Mouse (Mus musculus): ENCODE results near the gene Tgfbr2. TPM values are rescaled to one million over a fixed set of nuclear protein-coding genes. Genes with fewer than 3 reads are reported as not detected.

The Tgfbr2 gene
- polyA plus RNA-seq, 1 experiment from 2014 or later: 8.4 TPM

DNA sequence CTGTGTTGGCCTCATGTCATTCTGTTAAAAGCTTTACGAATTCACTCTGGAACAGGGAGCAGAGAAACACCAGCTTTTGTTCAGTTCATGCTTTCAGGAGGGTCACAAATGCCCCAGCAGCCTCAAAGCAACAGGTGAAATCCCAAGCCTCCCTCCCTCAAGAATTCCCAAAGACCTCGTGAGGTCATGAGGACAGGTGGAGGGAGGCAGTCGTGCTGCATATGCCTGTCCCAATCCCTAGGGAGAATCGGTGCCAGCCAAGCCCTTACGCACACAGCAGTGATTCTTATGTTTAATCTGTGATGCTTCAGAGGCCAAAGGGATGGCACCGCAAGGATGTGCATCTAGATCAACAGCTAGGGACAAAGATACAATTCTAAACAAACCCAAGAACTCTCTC, 39.0 kb downstream of the Tgfbr2 start:
- no peak overlapping the region for H3K27ac ChIP-seq (ENCODE audit: low read depth, low read length)
- ATAC-seq: no peak
- no peak overlapping the region for H3K9ac ChIP-seq (ENCODE audit: low read depth, low read length)
- no peaks in the 10 kb centered on the region for H3K36me3 ChIP-seq (ENCODE audit: control insufficient read depth, insufficient read depth, low read length)
- peaks cover 3% of the 10 kb centered on the region for H3K4me1 ChIP-seq (ENCODE audit: control insufficient read depth, insufficient read depth, low read depth, low read length)
- 69% methylated on average over 6 of the region's 6 CpGs for WGBS
- H3K4me2 ChIP-seq (ENCODE audit: low read length): no peak overlapping the region
- no peak overlapping the region for H3K4me3 ChIP-seq (ENCODE audit: low read length)
- H3K9me3 ChIP-seq (ENCODE audit: control insufficient read depth, low read length): no peaks in the 10 kb centered on the region
- H3K27me3 ChIP-seq (replicated peaks; ENCODE audit: control insufficient read depth, insufficient read depth, low read length): no peaks in the 10 kb centered on the region

DNA sequence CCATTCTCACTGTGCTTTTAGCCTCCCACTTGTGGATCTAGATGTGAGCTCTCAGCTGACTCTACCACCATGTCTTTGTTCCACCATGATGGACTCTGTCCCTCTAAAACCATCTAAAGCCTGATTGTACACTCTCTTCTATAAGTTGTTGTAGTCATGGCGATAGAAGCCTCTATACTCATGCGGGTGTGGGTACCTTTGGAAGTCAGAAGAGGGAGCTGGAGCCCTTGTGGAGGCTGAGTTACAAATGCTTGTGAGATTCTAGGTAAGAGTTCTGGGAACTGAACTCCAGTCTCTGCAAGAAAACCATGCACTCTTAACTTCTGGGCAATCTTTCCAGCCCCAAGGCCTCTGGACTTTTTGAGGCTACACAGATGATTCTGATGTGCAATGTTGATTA, 40.7 kb downstream of the Tgfbr2 start:
- no peak overlapping the region for H3K4me3 ChIP-seq (ENCODE audit: low read length)
- no peak overlapping the region for H3K27ac ChIP-seq (ENCODE audit: low read depth, low read length)
- H3K36me3 ChIP-seq (ENCODE audit: control insufficient read depth, insufficient read depth, low read length): no peaks in the 10 kb centered on the region
- H3K9ac ChIP-seq (ENCODE audit: low read depth, low read length): no peak overlapping the region
- H3K4me2 ChIP-seq (ENCODE audit: low read length): no peak overlapping the region
- peaks cover 3% of the 10 kb centered on the region for H3K4me1 ChIP-seq (ENCODE audit: control insufficient read depth, insufficient read depth, low read depth, low read length)
- H3K9me3 ChIP-seq (ENCODE audit: control insufficient read depth, low read length): no peaks in the 10 kb centered on the region
- WGBS: 88% methylated on average over 2 of the region's 2 CpGs
- no peak for ATAC-seq
- no peaks in the 10 kb centered on the region for H3K27me3 ChIP-seq (replicated peaks; ENCODE audit: control insufficient read depth, insufficient read depth, low read length)

DNA sequence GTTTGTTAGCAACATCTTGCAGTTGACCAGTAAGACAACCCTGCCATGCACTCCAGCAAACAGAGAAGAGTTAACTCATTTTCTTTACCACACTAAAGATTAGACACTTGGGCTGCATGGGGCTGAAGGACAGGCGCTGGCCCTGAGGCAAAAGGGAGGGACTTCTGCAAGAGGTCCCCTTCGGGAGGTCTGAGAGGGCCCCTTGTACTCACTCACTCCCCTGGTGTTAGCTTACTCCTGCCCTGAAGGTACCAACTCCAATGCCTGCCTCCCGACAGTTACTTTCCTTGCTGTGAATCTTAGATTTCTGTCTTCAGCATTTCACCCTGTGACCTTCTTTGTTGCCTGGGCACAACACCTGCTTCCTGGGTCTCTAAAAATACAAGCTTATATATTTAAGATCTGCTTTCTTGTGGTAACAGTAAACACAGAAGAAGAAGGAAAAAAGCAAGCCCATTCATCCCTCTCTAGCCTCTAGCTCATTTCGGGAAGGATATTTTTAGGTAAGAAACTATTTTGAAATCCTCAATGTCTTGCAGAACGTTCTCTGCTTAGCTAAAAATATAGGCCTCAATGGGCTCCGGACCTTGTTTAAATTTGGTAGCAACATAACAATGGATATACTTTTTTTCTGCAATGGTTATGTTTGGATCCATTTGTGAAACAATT, 41.7 kb downstream of the Tgfbr2 start:
- Histone ChIP-seq H3K27me3 (replicated peaks; ENCODE audit: control insufficient read depth, insufficient read depth, low read length) (no peaks in the 10 kb centered on the region), H3K4me3 (ENCODE audit: low read length) (no peak overlapping the region), H3K36me3 (ENCODE audit: control insufficient read depth, insufficient read depth, low read length) (no peaks in the 10 kb centered on the region), H3K27ac (ENCODE audit: low read depth, low read length) (no peak overlapping the region; the same call in 1 of the 2 replicates), H3K9me3 (ENCODE audit: control insufficient read depth, low read length) (no peaks in the 10 kb centered on the region), H3K4me2 (ENCODE audit: low read length) (no peak overlapping the region), H3K9ac (ENCODE audit: low read depth, low read length) (no peak overlapping the region), H3K4me1 (ENCODE audit: control insufficient read depth, insufficient read depth, low read depth, low read length) (no peaks in the 10 kb centered on the region; the same call in 1 of the 2 replicates)
- no peak for ATAC-seq
- WGBS: 75% methylated on average over 6 of the region's 6 CpGs

DNA sequence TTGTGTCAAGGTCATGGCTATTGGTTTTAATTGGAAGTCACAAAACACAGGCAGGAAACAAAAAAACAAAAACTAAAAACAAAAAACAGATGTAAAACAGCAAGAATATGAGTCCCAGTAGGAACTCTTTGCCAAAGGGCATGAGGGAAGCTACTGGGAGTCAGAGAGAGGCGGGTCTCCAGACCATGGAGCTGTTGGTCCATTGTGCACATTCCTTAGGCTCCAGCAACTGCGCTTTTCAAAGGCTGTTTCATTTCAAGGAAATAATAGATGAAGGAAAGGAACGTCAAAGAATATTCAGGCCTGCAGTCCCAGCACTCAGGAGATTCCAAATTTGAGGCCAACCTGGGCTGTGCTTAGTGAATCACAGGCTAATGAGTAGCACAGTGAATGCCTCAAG, 46.3 kb downstream of the Tgfbr2 start:
- H3K4me3 ChIP-seq (ENCODE audit: low read length): no peak overlapping the region
- H3K27me3 ChIP-seq (replicated peaks; ENCODE audit: control insufficient read depth, insufficient read depth, low read length): no peaks in the 10 kb centered on the region
- no peak overlapping the region for H3K4me2 ChIP-seq (ENCODE audit: low read length)
- H3K4me1 ChIP-seq (ENCODE audit: control insufficient read depth, insufficient read depth, low read depth, low read length): no peaks in the 10 kb centered on the region
- no peak overlapping the region for H3K27ac ChIP-seq (ENCODE audit: low read depth, low read length)
- H3K9me3 ChIP-seq (ENCODE audit: control insufficient read depth, low read length): no peaks in the 10 kb centered on the region
- ATAC-seq: no peak
- H3K9ac ChIP-seq (ENCODE audit: low read depth, low read length): no peak overlapping the region
- no peaks in the 10 kb centered on the region for H3K36me3 ChIP-seq (ENCODE audit: control insufficient read depth, insufficient read depth, low read length)
- 41% methylated on average over 3 of the region's 3 CpGs for WGBS

DNA sequence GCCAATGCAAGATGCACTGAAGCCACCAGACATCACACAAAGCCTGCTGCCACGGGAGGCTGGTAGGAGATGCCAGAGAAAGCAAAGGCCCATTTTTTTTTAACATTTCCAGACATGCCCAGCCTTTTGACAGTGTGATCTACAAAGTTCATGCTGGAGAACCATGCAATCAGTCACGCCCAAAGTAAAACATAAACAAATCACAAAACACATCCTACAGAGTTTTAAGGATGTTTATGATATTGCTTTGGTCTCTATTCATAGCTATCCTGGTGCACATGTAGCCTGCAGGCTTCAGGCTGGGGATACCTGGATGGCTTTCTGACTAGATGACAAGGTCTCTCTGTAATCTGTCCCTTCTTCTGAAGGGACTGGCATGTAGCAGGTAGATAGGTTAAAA, 46.8 kb downstream of the Tgfbr2 start:
- H3K27ac ChIP-seq (ENCODE audit: low read depth, low read length): no peak overlapping the region
- H3K9me3 ChIP-seq (ENCODE audit: control insufficient read depth, low read length): no peaks in the 10 kb centered on the region
- no peak overlapping the region for H3K4me3 ChIP-seq (ENCODE audit: low read length)
- WGBS: 78% methylated on average over 2 of the region's 2 CpGs
- H3K27me3 ChIP-seq (replicated peaks; ENCODE audit: control insufficient read depth, insufficient read depth, low read length): no peaks in the 10 kb centered on the region
- no peak overlapping the region for H3K4me2 ChIP-seq (ENCODE audit: low read length)
- ATAC-seq: no peak
- no peaks in the 10 kb centered on the region for H3K36me3 ChIP-seq (ENCODE audit: control insufficient read depth, insufficient read depth, low read length)
- H3K9ac ChIP-seq (ENCODE audit: low read depth, low read length): no peak overlapping the region
- H3K4me1 ChIP-seq (ENCODE audit: control insufficient read depth, insufficient read depth, low read depth, low read length): no peaks in the 10 kb centered on the region

DNA sequence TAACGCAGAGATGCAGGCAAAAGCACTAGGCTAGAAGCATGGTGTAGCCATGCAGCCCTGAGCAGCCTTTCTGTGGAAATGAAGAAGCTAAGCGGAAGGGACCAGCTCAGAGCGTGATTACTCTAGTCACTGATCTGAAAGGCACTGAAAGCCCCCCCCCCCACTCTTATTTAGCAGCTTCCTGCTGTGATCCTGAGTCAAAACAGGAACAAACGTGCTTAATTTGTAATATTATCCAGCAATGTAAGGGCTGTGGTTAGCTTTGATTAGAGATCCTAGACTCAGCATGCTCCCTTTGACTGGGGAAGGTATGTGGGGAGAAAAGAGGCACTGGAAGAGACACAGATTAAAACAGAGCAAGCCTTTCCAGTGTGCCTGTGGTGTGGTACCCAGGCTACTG, 48.7 kb downstream of the Tgfbr2 start:
- H3K27ac ChIP-seq (ENCODE audit: low read depth, low read length): peak overlapping the region; percentile 21; the same call in 1 of the 2 replicates
- H3K4me3 ChIP-seq (ENCODE audit: low read length): no peak overlapping the region
- no peak overlapping the region for H3K4me2 ChIP-seq (ENCODE audit: low read length)
- no peaks in the 10 kb centered on the region for H3K36me3 ChIP-seq (ENCODE audit: control insufficient read depth, insufficient read depth, low read length)
- H3K27me3 ChIP-seq (replicated peaks; ENCODE audit: control insufficient read depth, insufficient read depth, low read length): no peaks in the 10 kb centered on the region
- H3K9me3 ChIP-seq (ENCODE audit: control insufficient read depth, low read length): no peaks in the 10 kb centered on the region
- WGBS: 59% methylated on average over 4 of the region's 4 CpGs
- H3K9ac ChIP-seq (ENCODE audit: low read depth, low read length): no peak overlapping the region
- no peaks in the 10 kb centered on the region for H3K4me1 ChIP-seq (ENCODE audit: control insufficient read depth, insufficient read depth, low read depth, low read length)
- no peak for ATAC-seq

DNA sequence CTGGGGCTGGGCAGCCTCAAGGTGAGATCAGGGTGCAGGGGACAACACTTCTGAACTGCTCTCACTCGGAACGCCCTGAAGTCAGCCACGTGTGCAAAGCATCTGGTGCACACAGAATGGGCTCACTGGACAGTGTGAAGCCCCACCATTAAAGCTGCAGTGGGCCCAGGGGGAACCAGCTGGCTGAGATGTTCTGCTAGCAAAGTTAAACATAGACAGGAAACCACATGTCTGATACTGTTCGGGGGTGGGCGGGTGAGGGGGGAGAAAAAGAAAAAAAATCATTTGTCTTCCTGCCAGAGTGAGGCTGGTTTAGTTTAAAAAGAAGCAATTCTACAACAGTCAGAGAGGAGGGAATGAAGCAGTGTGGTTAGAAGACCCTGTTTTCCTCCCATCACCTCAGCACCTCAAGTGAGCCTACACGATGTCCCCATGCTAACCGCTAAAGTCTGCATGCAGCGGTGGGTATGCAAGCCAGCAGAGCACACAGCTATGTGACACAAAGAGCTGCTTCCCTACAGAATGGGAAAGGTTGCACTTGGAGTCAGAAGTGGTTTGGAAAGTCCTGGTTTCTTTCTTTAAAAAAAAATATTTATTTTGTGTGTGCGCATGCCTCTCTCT, 52.1 kb downstream of the Tgfbr2 start:
- Histone ChIP-seq H3K4me3 (ENCODE audit: low read length) (no peak overlapping the region), H3K36me3 (ENCODE audit: control insufficient read depth, insufficient read depth, low read length) (no peaks in the 10 kb centered on the region), H3K9ac (ENCODE audit: low read depth, low read length) (no peak overlapping the region), H3K27me3 (replicated peaks; ENCODE audit: control insufficient read depth, insufficient read depth, low read length) (no peaks in the 10 kb centered on the region), H3K9me3 (ENCODE audit: control insufficient read depth, low read length) (no peaks in the 10 kb centered on the region), H3K27ac (ENCODE audit: low read depth, low read length) (no peak overlapping the region), H3K4me2 (ENCODE audit: low read length) (no peak overlapping the region), H3K4me1 (ENCODE audit: control insufficient read depth, insufficient read depth, low read depth, low read length) (no peaks in the 10 kb centered on the region; the same call in 1 of the 2 replicates)
- ATAC-seq: no peak
- 65% methylated on average over 9 of the region's 9 CpGs for WGBS

DNA sequence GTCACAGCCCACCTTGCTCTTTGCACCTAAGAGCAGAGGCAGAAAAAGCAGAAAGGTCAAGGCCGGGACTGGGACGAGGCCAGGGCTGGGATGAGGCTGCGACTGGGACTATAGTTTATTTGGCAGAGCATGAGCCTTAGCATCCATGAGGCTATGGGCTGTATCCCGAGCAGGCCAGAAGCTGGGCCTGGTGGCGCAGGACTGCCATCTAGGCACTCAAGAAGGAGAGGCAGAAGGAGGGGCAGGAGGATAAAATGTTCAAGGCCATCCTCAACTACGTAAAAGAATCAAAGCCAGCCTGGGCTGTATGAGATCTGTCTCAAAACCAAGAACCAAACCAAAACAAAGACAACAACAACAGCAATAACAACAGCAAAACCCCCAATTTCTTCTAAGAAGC, 52.6 kb downstream of the Tgfbr2 start:
- Histone ChIP-seq H3K4me2 (ENCODE audit: low read length) (no peak overlapping the region), H3K4me1 (ENCODE audit: control insufficient read depth, insufficient read depth, low read depth, low read length) (no peaks in the 10 kb centered on the region; the same call in 1 of the 2 replicates), H3K27ac (ENCODE audit: low read depth, low read length) (no peak overlapping the region), H3K27me3 (replicated peaks; ENCODE audit: control insufficient read depth, insufficient read depth, low read length) (no peaks in the 10 kb centered on the region), H3K4me3 (ENCODE audit: low read length) (no peak overlapping the region), H3K36me3 (ENCODE audit: control insufficient read depth, insufficient read depth, low read length) (no peaks in the 10 kb centered on the region), H3K9ac (ENCODE audit: low read depth, low read length) (no peak overlapping the region), H3K9me3 (ENCODE audit: control insufficient read depth, low read length) (no peaks in the 10 kb centered on the region)
- 83% methylated on average over 6 of the region's 6 CpGs for WGBS
- no peak for ATAC-seq

DNA sequence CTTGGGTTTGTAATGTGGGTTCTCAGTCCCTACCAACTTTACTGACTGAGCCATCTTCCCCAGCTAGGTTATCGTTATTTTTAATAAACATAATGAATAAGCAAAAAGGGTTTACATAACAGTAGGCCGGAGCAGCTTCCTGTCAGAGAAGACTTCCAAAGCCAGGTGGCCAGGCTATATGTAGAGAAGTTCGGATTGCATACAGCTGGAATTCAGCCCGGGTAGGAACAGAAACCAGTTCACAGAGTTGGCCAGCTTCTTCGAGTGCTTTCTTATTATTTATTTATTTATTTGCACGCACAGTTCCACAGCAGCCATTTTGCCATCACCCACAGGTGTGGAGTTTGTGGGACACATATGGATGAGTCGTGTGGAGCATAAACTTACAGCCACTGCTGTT, 53.7 kb downstream of the Tgfbr2 start:
- Histone ChIP-seq H3K36me3 (ENCODE audit: control insufficient read depth, insufficient read depth, low read length) (no peaks in the 10 kb centered on the region), H3K4me1 (ENCODE audit: control insufficient read depth, insufficient read depth, low read depth, low read length) (no peaks in the 10 kb centered on the region; the same call in 1 of the 2 replicates), H3K4me3 (ENCODE audit: low read length) (no peak overlapping the region), H3K9me3 (ENCODE audit: control insufficient read depth, low read length) (no peaks in the 10 kb centered on the region), H3K9ac (ENCODE audit: low read depth, low read length) (no peak overlapping the region), H3K4me2 (ENCODE audit: low read length) (no peak overlapping the region), H3K27ac (ENCODE audit: low read depth, low read length) (no peak overlapping the region), H3K27me3 (replicated peaks; ENCODE audit: control insufficient read depth, insufficient read depth, low read length) (no peaks in the 10 kb centered on the region)
- WGBS: 88% methylated on average over 7 of the region's 7 CpGs
- no peak for ATAC-seq

Data from hindbrain, embryonic 16.5 days (tissue).